Mouse (Mus musculus) layer of hippocampus, adult 9-10 months (tissue): Measurements from ENCODE around the gene Rgs9.
"Not testable (repeated sequence)": the region's sequence is repeated elsewhere in the genome, so short reads cannot be mapped to it uniquely, and the experiment has no call there.

Source experiments
- DNase-seq: peaks from one replicate; pipeline ENCODE4 v3.0.0; 2022; ENCODE audit warnings: low spot score

Rgs9 gene

DNA sequence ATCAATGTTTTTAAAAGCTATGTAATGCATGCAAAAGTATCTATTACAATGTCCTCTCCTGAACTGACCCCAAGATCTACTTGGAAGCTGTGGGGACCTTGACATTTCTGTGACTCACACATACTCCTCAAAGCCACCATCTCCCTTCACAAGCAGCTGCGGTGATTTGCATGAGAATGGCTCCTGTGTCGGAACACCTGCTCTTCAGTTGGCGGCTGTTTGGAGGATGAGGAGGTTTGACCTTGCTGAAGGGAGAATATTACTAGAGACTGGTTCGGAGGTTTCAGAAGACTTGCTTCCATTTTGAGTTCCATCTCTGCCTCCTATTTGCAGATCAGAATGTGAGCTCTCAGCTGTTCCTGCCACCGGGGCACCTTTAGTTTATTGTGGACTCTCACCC is 7.8 kb upstream of the Rgs9 start:
- DNase-seq = no peak

DNA sequence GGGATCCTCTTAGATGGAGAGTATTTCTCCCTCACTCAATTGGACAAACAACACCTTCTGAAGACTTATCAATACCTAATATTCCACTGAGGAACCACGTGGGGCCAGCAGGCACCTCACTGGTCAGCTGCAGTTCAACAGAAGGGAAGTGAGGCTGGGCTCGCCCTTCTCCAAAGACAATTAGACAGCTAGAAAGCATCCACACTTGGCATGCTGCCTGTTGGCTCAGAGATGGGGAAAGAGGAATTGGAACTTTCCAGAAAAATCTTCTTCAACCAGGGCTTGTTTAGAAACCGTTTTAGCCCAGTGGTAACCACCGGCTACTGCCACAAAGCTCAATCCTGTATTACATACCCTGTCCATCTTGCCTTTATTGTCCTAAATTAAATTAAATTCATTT is 4.4 kb upstream of the Rgs9 start:
- DNase-seq = no peak

DNA sequence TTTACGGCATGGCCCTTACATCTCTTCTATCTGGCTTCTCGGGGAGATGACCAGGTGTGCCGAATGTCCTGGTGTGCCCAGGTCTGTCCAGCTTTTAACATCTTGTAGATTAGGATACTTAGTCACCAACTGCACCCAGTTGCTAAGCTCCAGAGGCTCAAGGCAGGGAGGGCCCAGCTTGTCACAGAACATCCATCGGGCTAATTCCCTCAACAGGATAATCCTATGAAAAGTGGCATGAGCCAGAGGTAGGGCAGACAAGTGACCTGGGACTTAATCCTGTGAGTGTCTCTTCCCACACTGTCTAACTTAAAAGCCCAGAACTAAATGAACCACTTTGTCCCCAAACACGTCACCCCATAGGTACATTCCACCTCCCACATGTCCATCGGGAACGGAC is 898 bp downstream of the Rgs9 start:
- no peak for DNase-seq

GRCm38 (mm10) chr11:109292056-109292455 is 5.9 kb downstream of the Rgs9 start:
- DNase-seq = no peak

DNA sequence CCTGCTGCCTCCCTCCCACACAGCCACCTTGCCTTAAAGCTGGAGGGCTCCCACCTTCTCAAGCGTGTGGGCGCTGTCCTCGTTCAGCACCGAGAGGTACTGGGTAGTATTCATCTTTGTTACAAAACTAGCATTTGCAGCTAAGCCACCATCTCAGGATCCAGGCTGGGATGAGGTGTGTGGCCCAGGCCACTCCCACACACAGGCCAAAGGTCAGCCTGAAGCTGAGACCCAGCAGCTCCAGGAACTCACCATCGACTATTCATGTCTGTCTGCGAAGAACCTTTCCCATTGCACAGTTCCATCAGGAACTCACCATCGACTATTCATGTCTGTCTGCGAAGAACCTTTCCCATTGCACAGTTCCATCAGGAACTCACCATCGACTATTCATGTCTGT is 8.6 kb downstream of the Rgs9 start:
- not testable (repeated sequence) for DNase-seq

DNA sequence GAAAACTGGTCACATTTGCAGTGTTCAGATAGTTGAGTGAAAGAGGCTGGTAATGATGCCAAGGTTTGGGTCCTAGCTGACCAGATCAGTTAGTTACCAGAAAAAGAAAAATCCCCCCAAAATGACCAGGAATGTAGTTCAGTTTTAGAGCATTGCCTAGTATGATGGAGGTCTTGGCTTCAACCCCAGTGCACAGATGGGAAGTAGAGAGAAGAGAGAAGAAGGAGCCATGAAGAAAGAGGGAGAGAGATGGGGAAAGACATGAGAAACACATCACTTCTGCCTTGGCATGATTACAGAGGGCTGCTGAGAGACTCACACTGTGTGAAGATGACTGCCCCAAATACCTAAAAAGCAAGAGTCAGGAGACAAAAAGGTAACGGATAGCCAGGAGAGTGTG is 13.1 kb downstream of the Rgs9 start:
- DNase-seq = no peak

GRCm38 (mm10) chr11:109278186-109278585 is 19.7 kb downstream of the Rgs9 start:
- no peak for DNase-seq

DNA sequence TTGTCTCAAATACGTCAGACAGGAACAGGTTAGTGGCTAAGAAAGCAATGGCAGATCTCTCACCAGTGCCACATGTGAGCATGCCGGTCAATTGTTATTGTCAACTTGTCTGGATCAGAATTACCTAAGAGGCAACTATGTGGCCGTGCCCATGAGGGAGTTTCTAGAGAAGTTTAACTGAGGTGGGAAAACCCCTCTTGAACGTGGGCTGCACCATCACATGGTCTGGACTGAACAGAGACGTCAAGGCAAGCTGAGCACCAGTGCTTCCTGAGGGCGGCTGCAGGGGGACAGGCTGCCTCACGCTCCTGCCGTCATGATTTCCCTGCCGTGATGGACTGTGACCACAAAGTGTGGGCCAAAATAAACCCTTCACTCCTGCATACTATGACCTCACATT is 26.5 kb downstream of the Rgs9 start:
- no peak for DNase-seq

DNA sequence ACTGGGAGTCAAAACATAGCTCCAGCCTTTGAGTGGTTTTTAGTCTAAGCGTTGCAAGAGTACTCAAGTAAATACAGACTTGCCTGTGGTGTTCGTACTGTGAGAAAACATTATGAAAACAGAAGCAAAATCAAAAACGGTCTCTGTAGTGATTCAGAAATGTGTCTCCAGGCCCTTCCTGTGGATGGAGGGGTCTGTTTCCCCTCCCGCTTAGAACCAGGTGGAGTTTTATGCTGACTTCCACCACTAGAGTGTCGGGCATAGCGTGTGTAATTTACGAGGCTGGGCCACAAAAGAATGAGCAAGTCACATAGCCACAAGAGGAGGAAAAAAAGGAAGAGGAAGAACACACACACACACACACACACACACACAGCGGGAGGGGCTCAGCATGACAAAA is 27.6 kb downstream of the Rgs9 start:
- no peak for DNase-seq

- DNase-seq = no peak
Observed at GRCm38 (mm10) chr11:109269662-109270341, 28.1 kb downstream of the Rgs9 start.

- DNase-seq = no peak
Observed at GRCm38 (mm10) chr11:109269283-109269661, 28.7 kb downstream of the Rgs9 start.

DNA sequence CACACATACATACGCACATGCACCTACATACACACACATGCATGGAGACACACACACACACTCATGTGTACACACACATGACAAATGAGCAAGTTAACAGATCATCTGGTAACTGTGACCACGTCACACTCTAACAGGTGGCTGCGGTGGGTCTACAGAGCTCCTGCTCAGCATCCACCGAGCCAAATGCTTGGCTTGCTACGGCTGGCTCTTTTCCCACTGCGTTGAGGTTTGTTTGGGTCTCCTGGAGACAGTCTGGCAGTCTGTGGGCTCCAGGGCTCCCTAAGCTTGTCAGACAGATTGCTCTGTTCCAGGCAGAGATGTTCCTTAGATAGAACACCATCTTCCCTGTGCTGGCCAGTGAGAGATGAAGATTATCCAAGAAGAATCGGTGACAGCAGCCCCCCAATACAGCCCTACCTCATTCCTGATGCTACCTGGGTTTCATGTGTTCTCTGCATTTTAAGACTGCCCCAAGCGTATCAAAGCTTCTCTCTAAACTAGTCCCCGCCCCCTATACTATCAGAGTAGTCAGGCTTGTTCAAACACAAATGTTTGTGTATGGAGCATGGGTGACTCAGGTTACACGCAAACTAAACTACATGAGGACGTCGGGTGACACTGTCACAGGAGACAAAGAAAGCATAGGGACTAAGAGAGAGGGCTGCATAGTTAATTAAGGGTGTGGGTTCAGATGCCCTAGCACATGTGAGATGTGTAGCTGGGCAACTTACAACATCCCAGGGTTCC is 31.6 kb downstream of the Rgs9 start:
- no peak for DNase-seq

- DNase-seq = no peak
Observed at GRCm38 (mm10) chr11:109264159-109264768, 33.7 kb downstream of the Rgs9 start.

GRCm38 (mm10) chr11:109260561-109260960 is 37.4 kb downstream of the Rgs9 start:
- DNase-seq = no peak

GRCm38 (mm10) chr11:109258941-109259910 is 38.7 kb downstream of the Rgs9 start:
- DNase-seq = no peak

GRCm38 (mm10) chr11:109257824-109258223 is 40.1 kb downstream of the Rgs9 start:
- DNase-seq = no peak

DNA sequence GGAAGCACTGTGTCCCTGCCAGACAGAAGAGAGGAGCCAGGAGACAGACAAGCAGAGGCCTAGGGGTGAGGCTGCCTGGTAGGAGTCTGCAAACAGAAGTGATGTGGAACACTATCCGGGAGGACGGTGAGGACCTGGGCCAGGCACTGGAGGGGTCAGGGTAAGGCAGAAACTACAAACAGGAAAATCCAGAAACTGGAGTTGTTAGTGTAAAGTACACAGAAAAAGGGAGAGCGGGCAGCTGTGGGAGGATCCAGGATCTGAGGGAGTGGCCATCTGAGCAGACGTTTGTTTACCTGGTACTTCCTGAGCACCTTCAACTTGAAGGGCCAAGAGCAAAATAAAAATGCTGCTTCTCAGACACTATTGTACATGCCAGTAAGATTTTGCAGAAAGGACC is 42.9 kb downstream of the Rgs9 start:
- DNase-seq = no peak

DNA sequence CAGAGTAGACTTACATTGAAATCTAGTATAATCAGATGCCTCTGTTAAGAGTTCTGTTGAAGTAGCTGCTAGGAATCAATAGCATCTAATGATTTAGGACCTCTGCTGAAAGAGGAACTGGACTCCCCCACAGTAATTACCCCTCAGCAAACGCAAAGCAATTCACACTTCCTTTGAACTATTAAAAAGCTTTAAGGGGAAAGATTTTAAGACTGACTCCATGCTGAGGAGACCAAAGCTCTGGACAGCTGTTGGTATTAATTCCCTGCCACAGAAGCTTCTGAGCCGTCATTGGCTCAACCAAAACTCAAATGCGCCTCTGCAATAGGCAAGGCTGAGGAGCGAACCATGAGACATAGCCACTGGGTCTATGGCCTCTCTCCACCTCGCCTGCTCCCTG is 45.4 kb downstream of the Rgs9 start:
- no peak for DNase-seq

GRCm38 (mm10) chr11:109250566-109250965 is 47.4 kb downstream of the Rgs9 start:
- no peak for DNase-seq

- no peak for DNase-seq
Observed at GRCm38 (mm10) chr11:109246920-109247319, 51.0 kb downstream of the Rgs9 start.

- DNase-seq = peak; percentile 15
Observed at GRCm38 (mm10) chr11:109244635-109245360, 53.1 kb downstream of the Rgs9 start.

DNA sequence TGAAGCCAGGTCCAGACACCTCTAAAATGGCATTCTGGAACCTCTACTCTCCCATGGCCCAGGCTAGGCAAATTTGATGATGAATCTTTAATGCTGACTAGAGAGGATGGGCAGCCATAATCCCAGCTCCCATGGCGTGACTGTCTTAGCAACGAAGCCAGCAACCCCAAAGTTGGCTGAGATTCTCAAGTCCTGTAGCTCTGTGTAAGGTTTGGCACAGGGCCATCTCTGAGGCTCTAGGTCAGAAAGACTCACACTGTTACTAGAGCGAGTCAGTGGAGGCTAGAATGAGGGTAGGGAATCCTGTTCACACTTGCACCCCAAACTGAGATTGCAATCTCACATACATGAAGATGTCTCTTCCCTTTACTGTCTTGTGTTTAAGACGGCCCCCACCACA is 57.8 kb downstream of the Rgs9 start:
- DNase-seq = no peak
